Mouse (Mus musculus) stomach, postnatal 0 days (tissue): ENCODE results near the gene Map2k3.

Experiments used
- CTCF ChIP-seq: IDR thresholded peaks from 2 replicates; pipeline ENCODE4 v1.5.1; 2016; ENCODE audit warnings: antibody characterized with exemption, low read depth, mild to moderate bottlenecking, moderate library complexity
- EP300 ChIP-seq: optimal IDR thresholded peaks from 2 replicates; pipeline ENCODE3; 2016; ENCODE audit warnings: antibody characterized with exemption

DNA sequence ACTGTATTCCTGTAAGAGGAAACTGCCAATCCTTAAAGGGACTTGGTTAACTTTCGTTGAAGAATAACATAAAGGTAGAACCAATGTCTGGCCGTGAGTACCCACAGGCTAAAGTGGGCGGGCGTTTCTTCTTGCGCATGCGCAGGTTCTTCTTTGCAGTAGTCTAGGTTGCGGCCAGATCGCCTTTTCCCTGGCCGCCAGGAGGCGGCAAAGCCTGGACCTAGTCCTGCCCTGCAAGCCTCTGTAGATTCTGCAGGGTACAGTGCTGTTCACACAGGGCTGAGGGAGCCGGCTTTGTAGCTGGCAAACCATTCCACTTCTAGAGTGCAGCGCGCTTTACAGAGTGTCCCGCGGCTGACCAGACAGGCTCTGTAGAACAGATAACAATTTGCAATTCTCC lies 22.0 kb downstream of the Map2k3 start:
- TF ChIP-seq CTCF (peak; percentile 94), EP300 (no peak)
